Mouse (Mus musculus) urinary bladder, adult 18-20 months (tissue): ENCODE measurements around the gene Dqx1.

Source experiments
- DNase-seq, 2 experiments: peaks; one replicate each; pipeline ENCODE4 v3.0.0; 2022; ENCODE audit warnings: low spot score in 2 of 2, mixed read lengths in 2 of 2

Gene Dqx1

DNA sequence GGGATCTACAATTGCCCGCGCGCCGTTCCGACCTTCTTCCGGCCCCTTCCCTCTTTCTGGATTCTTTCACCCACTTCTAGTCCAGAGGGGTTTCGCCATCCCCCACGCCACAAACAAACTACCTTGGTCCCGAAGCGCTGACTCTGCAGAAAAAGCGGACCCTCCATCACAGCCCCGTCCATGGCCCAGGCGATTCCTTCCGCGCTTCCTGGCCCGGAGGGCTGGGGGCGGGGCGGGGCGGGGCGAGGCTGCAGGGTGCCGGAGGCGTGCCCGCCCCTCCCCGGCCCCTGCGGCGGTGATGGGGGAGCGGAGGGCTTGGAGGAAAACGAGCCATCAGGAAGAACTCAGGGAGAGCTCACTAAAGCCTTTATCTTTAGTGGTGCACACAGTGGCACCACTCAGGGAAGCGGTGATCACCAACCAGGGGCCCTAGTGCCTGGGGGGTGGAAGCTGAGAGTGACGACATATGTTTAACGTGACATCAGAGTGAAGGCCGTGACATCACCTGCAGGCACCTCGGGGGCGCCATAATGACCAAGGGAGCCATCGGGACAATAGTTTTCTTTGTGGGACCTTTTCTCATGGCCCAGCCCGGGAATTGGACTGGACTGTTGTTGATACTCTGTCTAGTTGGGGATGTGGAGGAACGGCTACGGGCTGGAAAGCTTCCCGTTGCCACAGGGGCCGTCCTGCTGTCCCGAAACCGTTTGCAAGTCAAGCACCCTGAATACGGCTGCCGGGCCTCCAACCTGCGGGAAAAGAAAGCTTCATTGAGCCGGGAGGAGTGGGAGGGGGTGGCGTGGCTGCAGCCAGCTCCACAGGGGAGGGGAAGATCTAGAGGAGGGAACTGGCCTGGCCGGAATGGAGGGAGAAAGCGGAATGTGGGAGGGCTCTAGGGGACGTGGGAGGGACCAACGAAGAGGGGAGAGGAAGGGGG, 24.1 kb upstream of the Dqx1 start, which contains the start of the genes Dok1 and Loxl3:
Gene Dok1 (minus strand): TSS at position 223 of the 937 bp plus-strand sequence.
Gene Loxl3 (plus strand): TSS at position 925 of the 937 bp plus-strand sequence.
- DNase-seq, result peak; percentile 68 to 74

DNA sequence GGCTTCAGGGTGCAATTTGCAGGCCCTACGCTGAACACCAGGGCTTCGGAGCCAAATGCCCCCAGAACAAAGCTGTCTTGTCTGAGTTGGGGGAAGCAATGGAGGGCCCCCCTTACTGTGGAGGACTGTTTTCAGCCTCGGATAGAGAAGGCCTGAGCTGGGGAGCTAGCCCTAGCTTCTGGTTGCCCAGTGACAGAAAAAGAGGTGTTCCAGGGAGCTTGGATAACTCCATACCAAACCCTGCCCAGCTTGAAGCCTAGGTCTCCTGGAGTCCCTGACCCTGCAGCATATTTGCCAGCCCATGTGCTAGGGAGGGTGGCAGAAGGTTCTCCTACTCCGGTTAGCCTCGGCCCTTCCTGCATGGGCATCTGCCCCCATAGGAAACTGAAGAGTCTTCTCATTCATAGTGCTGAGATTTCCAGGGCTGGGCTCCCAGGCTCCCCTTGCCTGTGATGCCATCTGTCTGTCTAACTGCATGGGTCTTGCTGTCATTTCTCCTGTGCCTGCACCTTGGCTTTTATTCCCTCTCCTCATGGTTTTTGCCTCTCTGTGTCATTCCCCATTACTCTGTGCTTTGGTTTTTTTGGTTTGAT, 23.1 kb upstream of the Dqx1 start:
- DNase-seq, result no peak

DNA sequence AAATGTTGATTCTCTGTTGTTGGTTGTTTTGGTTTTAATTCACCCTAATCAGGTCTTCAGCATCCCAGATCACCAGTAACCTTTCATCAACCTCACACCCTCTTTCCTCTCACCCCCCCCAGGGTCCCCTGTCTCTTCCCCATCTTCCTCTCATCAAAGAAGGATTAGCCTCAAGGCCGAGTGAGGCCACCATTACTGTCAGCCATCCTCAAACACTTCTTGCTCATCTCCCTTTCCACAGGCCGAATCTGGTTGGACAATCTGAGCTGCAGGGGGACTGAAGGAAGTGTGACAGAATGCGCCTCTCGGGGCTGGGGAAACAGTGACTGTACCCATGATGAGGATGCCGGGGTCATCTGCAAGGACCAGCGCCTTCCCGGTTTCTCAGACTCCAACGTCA, 20.5 kb upstream of the Dqx1 start:
- DNase-seq, result no peak

DNA sequence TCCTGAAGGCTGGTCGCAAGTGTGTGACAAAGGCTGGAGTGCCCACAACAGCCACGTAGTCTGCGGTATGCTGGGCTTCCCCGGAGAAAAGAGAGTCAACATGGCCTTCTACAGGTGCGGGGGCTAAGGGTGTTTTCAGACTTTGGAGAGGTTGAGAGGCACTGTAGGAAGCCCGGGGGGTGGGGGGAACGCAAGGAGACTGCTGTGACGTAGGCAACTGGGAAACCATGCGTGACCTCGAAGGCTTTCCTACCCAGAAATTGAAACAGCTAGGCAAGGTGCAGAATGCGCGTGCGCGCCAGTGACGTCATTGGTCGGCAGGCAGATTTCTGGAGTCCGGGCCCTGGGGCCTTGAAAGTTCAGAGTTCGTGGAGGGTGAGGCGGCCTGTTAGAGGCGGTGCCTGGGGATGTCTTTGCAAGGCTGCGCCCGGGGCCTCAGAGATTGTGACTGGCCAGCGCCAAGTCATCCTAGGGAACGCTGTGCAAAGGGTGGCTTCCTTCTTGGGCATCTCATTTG, 19.1 kb upstream of the Dqx1 start:
- DNase-seq, result peak; percentile 79 to 97

GRCm38 (mm10) chr6:83040601-83041000, 17.0 kb upstream of the Dqx1 start:
- no peak for DNase-seq

DNA sequence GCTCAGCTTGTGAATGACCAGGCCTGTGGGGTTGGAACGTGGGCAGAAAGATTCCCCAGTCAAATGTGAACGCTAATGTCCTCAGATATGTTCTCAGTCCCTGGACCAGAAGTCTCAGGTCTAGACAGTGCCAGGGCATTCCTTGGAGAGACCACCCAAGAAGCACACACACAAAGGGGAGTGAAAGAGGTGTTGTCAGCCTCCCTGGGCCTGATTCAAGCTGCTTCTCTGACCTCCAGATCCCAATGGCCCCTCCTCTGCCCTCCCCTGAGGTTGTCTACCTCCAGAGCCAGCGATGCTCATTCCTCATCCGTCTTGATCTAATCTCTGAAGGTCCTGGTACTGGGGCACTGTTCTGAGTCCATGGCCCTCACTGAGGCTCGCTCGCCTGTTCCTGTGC, 14.1 kb upstream of the Dqx1 start:
- DNase-seq, result no peak

DNA sequence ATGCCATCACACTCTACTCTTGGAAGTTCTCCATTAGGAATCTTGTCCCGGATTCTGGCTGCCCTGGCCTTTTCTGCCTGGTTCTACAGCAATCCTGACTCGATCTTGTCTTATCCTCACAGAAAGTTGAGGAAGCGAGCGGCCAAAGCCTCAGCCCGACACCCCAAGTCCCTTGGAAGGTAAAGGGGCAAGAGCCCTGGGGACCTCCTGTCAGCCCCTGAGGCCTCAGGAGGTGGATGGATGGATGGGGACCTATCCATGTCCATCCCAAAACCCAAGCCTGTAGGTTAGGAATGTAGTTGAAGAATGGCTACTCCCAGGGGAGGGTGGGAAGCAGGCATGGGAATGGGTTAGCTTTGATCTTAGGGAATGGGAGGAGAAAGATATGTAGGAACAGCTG, 13.7 kb upstream of the Dqx1 start:
- DNase-seq, result no peak

GRCm38 (mm10) chr6:83044742-83045141, 12.9 kb upstream of the Dqx1 start:
- DNase-seq, result no peak

DNA sequence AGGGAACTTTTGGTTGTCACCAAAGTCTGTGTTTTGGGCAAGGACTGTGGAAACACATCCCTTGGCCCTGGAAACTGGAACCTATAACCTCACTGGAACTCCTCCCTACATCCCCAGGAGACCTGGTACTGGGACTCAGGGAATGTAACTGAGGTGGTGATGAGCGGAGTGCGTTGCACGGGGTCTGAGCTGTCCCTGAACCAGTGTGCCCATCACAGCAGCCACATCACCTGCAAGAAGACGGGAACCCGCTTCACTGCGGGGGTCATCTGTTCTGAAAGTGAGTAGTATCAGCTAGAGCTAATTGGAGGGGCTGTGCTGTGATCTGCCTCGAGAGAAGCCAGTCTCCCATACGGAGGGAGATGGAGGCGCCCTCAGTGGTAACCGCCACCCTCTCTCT, 8.3 kb upstream of the Dqx1 start:
- DNase-seq, result no peak

DNA sequence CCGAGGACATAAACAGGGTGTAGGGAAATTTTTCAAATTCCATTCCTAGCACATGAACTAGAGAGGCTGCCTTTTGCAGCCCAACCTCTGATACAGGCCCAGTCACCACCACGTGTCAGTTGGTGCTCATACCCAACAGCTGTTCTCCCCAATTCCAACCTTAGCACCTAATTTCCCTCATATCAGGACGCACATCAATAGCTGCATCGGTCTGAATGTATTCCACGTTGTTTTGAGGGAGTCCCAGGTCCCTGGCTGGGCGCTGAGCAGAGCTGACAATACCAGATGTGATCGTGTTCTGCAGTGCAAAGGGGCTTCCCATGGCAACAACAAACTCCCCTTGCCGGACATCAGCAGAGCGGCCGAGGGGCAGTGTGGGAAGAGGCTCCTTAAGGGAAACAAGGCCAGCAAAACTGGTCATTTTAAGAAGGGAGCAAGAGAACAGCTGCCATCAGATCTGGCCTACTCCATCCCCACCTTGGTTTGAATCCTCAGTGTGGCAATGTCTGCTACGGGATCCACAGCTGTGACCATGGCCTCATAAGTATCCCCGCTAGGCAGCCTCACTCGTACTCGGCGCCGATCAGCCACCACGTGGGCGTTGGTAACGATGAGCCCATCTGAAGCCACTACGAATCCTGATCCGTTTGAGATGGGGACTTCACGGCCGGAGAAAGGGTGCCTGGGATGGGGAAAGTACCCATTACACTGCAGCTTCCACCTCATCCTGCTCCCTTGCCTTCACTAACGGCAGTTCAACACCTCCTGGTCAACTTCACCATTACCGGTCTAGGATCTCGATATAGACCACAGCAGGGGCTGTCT, 4.3 kb upstream of the Dqx1 start:
- DNase-seq, result no peak

GRCm38 (mm10) chr6:83054074-83054851, 3.4 kb upstream of the Dqx1 start, which contains the start of gene Aup1:
Aup1 (plus strand) TSS chr6:83054521.
- DNase-seq, result peak; percentile 92 to 96

GRCm38 (mm10) chr6:83054871-83055431, 2.7 kb upstream of the Dqx1 start, which contains the start of gene Htra2:
Htra2 (minus strand) TSS chr6:83055273.
- no peak for DNase-seq

DNA sequence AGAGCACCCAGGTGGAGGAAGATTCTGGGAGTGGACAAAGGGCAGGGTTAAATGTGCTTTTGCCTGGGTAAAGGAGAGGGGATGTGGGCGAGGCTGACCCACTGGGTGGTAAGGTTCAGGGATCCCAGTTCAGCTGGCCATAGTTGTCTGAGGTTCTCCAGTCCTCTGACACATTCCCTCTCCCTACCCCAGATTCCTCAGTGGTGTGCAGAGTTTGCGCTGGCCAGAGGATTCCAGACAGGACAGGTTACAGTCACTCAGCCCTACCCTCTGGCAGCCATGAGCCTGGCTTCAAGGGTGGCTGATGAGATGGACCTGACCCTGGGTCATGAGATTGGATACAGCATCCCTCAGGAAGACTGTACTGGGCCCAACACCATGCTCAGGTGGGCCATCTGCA, 1.1 kb downstream of the Dqx1 start:
- no peak for DNase-seq

DNA sequence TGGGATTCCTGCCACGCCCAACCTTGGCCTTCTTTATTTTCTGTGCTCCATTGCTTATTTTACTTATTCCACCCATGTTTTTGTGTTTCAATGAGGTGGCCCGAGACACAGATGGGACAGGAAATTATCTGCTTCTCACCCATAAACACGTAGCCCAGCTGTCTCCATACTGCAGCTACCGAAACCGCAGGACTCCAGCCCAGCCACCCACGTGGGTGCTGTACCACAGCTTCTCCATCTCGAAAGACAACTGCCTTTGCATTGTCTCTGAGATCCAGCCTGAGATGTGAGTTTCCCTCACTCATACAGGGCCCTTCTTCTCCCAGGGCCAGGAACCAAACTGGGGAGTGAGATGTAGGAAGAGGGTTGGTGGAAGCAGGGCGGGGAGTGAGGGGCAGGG, 8.4 kb downstream of the Dqx1 start:
- DNase-seq, result no peak

DNA sequence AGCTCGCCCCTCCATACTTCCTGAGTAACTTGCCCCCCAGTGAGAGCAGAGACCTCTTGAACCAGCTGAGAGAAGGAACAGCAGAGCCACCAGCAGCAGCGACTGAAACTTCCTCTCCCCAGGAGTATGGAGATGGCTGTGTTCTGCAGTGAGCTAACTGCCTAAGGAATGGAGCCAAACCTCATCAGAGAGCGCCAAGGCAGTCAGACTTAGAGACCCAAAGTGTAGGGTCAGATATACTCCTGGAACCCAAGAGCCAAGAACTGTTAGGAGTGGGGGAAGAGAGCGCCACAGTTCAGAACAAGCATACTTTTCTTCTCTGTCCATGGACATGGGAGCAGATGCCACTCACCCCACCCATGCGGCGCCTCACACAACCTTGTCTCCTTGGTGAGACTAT, 8.8 kb downstream of the Dqx1 start:
- no peak for DNase-seq

GRCm38 (mm10) chr6:83068221-83068620, 10.6 kb downstream of the Dqx1 start:
- DNase-seq, result no peak

- DNase-seq, result peak in 1 of 2 experiments; percentile 52
These were observed 11.3 kb downstream of the Dqx1 start for GRCm38 (mm10) chr6:83068706-83069487.

- peak in 1 of 2 experiments; percentile 21 for DNase-seq
These were observed 12.0 kb downstream of the Dqx1 start for GRCm38 (mm10) chr6:83069488-83070246.

- no peak for DNase-seq
These were observed 12.4 kb downstream of the Dqx1 start, which contains the start of gene Tlx2 for GRCm38 (mm10) chr6:83070247-83070310. Tlx2 (minus strand) TSS chr6:83070293.
